Mouse (Mus musculus) MEL (cell line): ENCODE measurements around the gene Ahcyl2. TPM values are rescaled to one million over a fixed set of nuclear protein-coding genes. Genes with fewer than 3 reads are reported as not detected.

Experiments
- DNase-seq: peaks from one replicate; pipeline ENCODE4 v3.0.0; 2011; ENCODE audit warnings: low read depth, low spot score
- H3K27ac ChIP-seq: 2 replicates; pipeline ENCODE4 v1.5.1; 2012; ENCODE audit warnings: low read depth, mild to moderate bottlenecking, control low read depth, low read length, moderate library complexity; ENCODE audit not compliant: control insufficient read depth
- H3K27me3 ChIP-seq, 2 experiments: fragments of 150-350 bp in 1 of 2; sonication (generic) in 1 of 2; 2 replicates each; pipeline ENCODE4 v1.6.1; 2012; ENCODE audit warnings: low read length in 2 of 2, mild to moderate bottlenecking in 2 of 2, improper control_type of control experiment in 1 of 2, moderate library complexity in 1 of 2; ENCODE audit not compliant: insufficient read depth in 2 of 2, control insufficient read depth in 1 of 2
- H3K36me3 ChIP-seq, 2 experiments: 2 replicates each; pipeline ENCODE4 v1.6.1; 2012 to 2014; ENCODE audit warnings: low read length in 2 of 2, improper control_type of control experiment in 1 of 2, inconsistent platforms in 1 of 2, mild to moderate bottlenecking in 1 of 2; ENCODE audit not compliant: insufficient read depth in 2 of 2, control insufficient read depth in 1 of 2
- H3K4me1 ChIP-seq, 2 experiments: fragments of 150-350 bp in 1 of 2; sonication (generic) in 1 of 2; 2 replicates each; pipeline ENCODE4 v1.6.1; 2012; ENCODE audit warnings: low read length in 2 of 2, improper control_type of control experiment in 1 of 2, mild to moderate bottlenecking in 1 of 2; ENCODE audit not compliant: insufficient read depth in 2 of 2, control insufficient read depth in 1 of 2
- H3K4me3 ChIP-seq, 2 experiments: fragments of 150-350 bp in 1 of 2; sonication (generic) in 1 of 2; 2 replicates each; pipeline ENCODE4 v1.5.1; 2012; ENCODE audit warnings: low read depth in 2 of 2, low read length in 2 of 2, mild to moderate bottlenecking in 2 of 2, moderate library complexity in 2 of 2, control low read depth in 1 of 2, improper control_type of control experiment in 1 of 2; ENCODE audit not compliant: control insufficient read depth in 1 of 2, insufficient read depth in 1 of 2
- H3K79me2 ChIP-seq: 2 replicates; pipeline ENCODE4 v1.6.1; 2012; ENCODE audit warnings: mild to moderate bottlenecking, low read length, moderate library complexity; ENCODE audit not compliant: control insufficient read depth, poor library complexity, insufficient read depth
- H3K9ac ChIP-seq: 2 replicates; pipeline ENCODE4 v1.6.1; 2012; ENCODE audit warnings: low read depth, mild to moderate bottlenecking, control low read depth, low read length, moderate library complexity; ENCODE audit not compliant: control insufficient read depth, poor library complexity, severe bottlenecking
- H3K9me3 ChIP-seq: fragments of 150-350 bp; sonication (generic); replicated peaks from 2 replicates; pipeline ENCODE4 v1.6.1; 2012; ENCODE audit warnings: mild to moderate bottlenecking, low read length, improper control_type of control experiment, moderate library complexity; ENCODE audit not compliant: insufficient read depth
- BHLHE40 ChIP-seq: IDR thresholded peaks from 2 replicates; pipeline ENCODE4 v1.6.1; 2012; ENCODE audit warnings: low read depth, mild to moderate bottlenecking, inconsistent platforms, low read length, improper control_type of control experiment, borderline replicate concordance
- E2F4 ChIP-seq: IDR thresholded peaks from 2 replicates; pipeline ENCODE4 v1.6.1; 2011; ENCODE audit warnings: low read depth, low read length, improper control_type of control experiment, borderline replicate concordance
- ELF1 ChIP-seq: IDR thresholded peaks from 2 replicates; pipeline ENCODE4 v1.6.1; 2014; ENCODE audit warnings: low read depth, mild to moderate bottlenecking, inconsistent platforms, low read length, improper control_type of control experiment, moderate library complexity
- GABPA ChIP-seq: IDR thresholded peaks from 2 replicates; pipeline ENCODE4 v1.6.1; 2012; ENCODE audit warnings: low read depth, mild to moderate bottlenecking, inconsistent platforms, low read length, improper control_type of control experiment, moderate library complexity
- GATA1 ChIP-seq: IDR thresholded peaks from 2 replicates; pipeline ENCODE4 v1.6.1; 2011; ENCODE audit warnings: low read depth, low read length, improper control_type of control experiment
- MAFK ChIP-seq: IDR thresholded peaks from 2 replicates; pipeline ENCODE4 v1.6.1; 2011; ENCODE audit warnings: low read depth, mild to moderate bottlenecking, low read length, improper control_type of control experiment, borderline replicate concordance
- MAZ ChIP-seq: IDR thresholded peaks from 2 replicates; pipeline ENCODE4 v1.6.1; 2012; ENCODE audit warnings: low read depth, mild to moderate bottlenecking, inconsistent platforms, low read length, improper control_type of control experiment
- MEF2A ChIP-seq: IDR thresholded peaks from 2 replicates; pipeline ENCODE4 v1.6.1; 2014; ENCODE audit warnings: low read depth, mild to moderate bottlenecking, inconsistent platforms, low read length, improper control_type of control experiment; ENCODE audit not compliant: poor library complexity, insufficient replicate concordance, severe bottlenecking; ENCODE audit errors: extremely low read depth
- MXI1 ChIP-seq: IDR thresholded peaks from 2 replicates; pipeline ENCODE4 v1.6.1; 2011; ENCODE audit warnings: mild to moderate bottlenecking, low read depth, low read length, improper control_type of control experiment
- MYC ChIP-seq: IDR thresholded peaks from 2 replicates; pipeline ENCODE4 v1.6.1; 2011; ENCODE audit warnings: low read depth, mild to moderate bottlenecking, low read length, improper control_type of control experiment, moderate library complexity
- NRF1 ChIP-seq: IDR thresholded peaks from 2 replicates; pipeline ENCODE4 v1.6.1; 2014; ENCODE audit warnings: low read depth, mild to moderate bottlenecking, inconsistent platforms, low read length, improper control_type of control experiment, moderate library complexity; ENCODE audit not compliant: poor library complexity, insufficient read depth, severe bottlenecking
- POLR2A ChIP-seq, 2 experiments: IDR thresholded peaks; 2 replicates each; pipeline ENCODE4 v1.6.1; 2011 to 2012; ENCODE audit warnings: low read length in 2 of 2, mild to moderate bottlenecking in 2 of 2, control low read depth in 1 of 2, improper control_type of control experiment in 1 of 2, low read depth in 1 of 2, moderate library complexity in 1 of 2; ENCODE audit not compliant: control insufficient read depth in 1 of 2, insufficient read depth in 1 of 2, poor library complexity in 1 of 2
- SMC3 ChIP-seq: IDR thresholded peaks from 2 replicates; pipeline ENCODE4 v1.6.1; 2011; ENCODE audit warnings: low read depth, low read length, improper control_type of control experiment
- TAL1 ChIP-seq: IDR thresholded peaks from 2 replicates; pipeline ENCODE4 v1.6.1; 2012; ENCODE audit warnings: mild to moderate bottlenecking, inconsistent platforms, low read length, moderate library complexity, mixed read lengths
- ZKSCAN1 ChIP-seq: IDR thresholded peaks from 2 replicates; pipeline ENCODE4 v1.6.1; 2012; ENCODE audit warnings: low read depth, mild to moderate bottlenecking, inconsistent platforms, low read length, improper control_type of control experiment, moderate library complexity
- ZMIZ1 ChIP-seq: IDR thresholded peaks from 2 replicates; pipeline ENCODE4 v1.6.1; 2012; ENCODE audit warnings: low read depth, mild to moderate bottlenecking, inconsistent platforms, low read length, improper control_type of control experiment, moderate library complexity
- polyA plus RNA-seq, 2 experiments: library from polyadenylated mRNA; stranded (reverse) in 1 of 2; unstranded in 1 of 2; fragments of >175 nt in 1 of 2; fragments of >200 nt in 1 of 2; gene quantifications; 2 replicates each; pipeline versions ENCODE4 v1.2.1 to v1.2.4; 2012; ENCODE audit warnings: low replicate concordance in 2 of 2, low read depth in 1 of 2; ENCODE audit not compliant: insufficient read length in 2 of 2, insufficient read depth in 1 of 2, missing spikeins in 1 of 2
- total RNA-seq: library from RNA; depleted of rRNA; stranded (reverse); fragments of 300-350 nt; gene quantifications from 2 replicates; pipeline ENCODE4 v1.2.3, GENCODE M21; 2012

Gene Ahcyl2
- total and polyA plus RNA-seq, 3 experiments: 16.9 to 17.0 TPM; not detected in 1

- H3K27me3 ChIP-seq: no peaks in the 10 kb centered on the region
- no peaks in the 10 kb centered on the region for H3K9me3 ChIP-seq
- H3K9ac ChIP-seq: no peak overlapping the region
- TF ChIP-seq NRF1: no peak
- no peak for TF ChIP-seq ELF1
- no peak for TF ChIP-seq MXI1
- no peak for TF ChIP-seq E2F4
- TF ChIP-seq MAFK: no peak
- TF ChIP-seq, all 39 proteins: peak for 0
- Histone ChIP-seq H3K27ac (no peak overlapping the region), H3K4me3 (no peak overlapping the region), H3K36me3 (no peaks in the 10 kb centered on the region; a peak in 1 of 4 replicates), H3K4me1 (no peaks in the 10 kb centered on the region; a peak in 2 of 4 replicates), H3K79me2 (no peaks in the 10 kb centered on the region)
- no peak for DNase-seq
These were observed 82.9 kb downstream of the Ahcyl2 start for GRCm38 (mm10) chr6:29850747-29851146.

- Histone ChIP-seq H3K9ac (no peak overlapping the region), H3K4me3 (no peak overlapping the region), H3K36me3 (no peaks in the 10 kb centered on the region; a peak in 1 of 4 replicates), H3K27ac (no peak overlapping the region), H3K9me3 (no peaks in the 10 kb centered on the region), H3K27me3 (no peaks in the 10 kb centered on the region), H3K79me2 (no peaks in the 10 kb centered on the region), H3K4me1 (no peaks in the 10 kb centered on the region; a peak in 2 of 4 replicates)
- no peak for DNase-seq
- no peak for TF ChIP-seq MAFK
- no peak for TF ChIP-seq SMC3
- TF ChIP-seq NRF1: no peak
- no peak for TF ChIP-seq MEF2A
- no peak for TF ChIP-seq POLR2A (IDR thresholded peaks at IDR 0.05; ENCODE audit: control insufficient read depth in 1 of 2, insufficient read depth in 1 of 2, low read depth in 1 of 2, low read length in 2 of 2, poor library complexity in 1 of 2)
- no peak for TF ChIP-seq ZMIZ1
- no peak for TF ChIP-seq E2F4
- no peak for TF ChIP-seq GABPA
- no peak for TF ChIP-seq TAL1
- TF ChIP-seq MAZ: no peak
- no peak for TF ChIP-seq ZKSCAN1
- TF ChIP-seq GATA1: no peak
- no peak for TF ChIP-seq BHLHE40
- TF ChIP-seq MYC: no peak
These were observed 84.1 kb downstream of the Ahcyl2 start for GRCm38 (mm10) chr6:29851873-29852272.
